Mouse (Mus musculus): ENCODE results near the gene Armh3. TPM values are rescaled to one million over a fixed set of nuclear protein-coding genes. Genes with fewer than 3 reads are reported as not detected.
A peak's percentile ranks its signal among the peaks of the same experiment; 100 is the strongest.

Gene Armh3
- total and polyA plus RNA-seq, 3 experiments: 1.1 to 4.9 (median 1.9) TPM

- Histone ChIP-seq H3K4me2 (ENCODE audit: insufficient read depth, low read depth, poor library complexity, severe bottlenecking) (no peak overlapping the region), H3K27ac (ENCODE audit: insufficient read depth, low read depth) (peak overlapping the region; percentile 37; the same call in 1 of the 2 replicates), H3K9me3 (replicated peaks; ENCODE audit: low read length) (no peaks in the 10 kb centered on the region), H3K4me3 (replicated peaks in 1 of 3; ENCODE audit: low read depth in 2 of 3, low read length in 2 of 3, poor library complexity in 1 of 3) (no peak overlapping the region), H3K4me1 (ENCODE audit: control insufficient read depth in 1 of 2, insufficient read depth in 2 of 2) (peaks cover 7 to 13% of the 10 kb centered on the region in 2 experiments), H3K36me3 (replicated peaks in 1 of 2; ENCODE audit: control insufficient read depth in 1 of 2, insufficient read depth in 1 of 2, low read length in 1 of 2) (peaks cover 0 to 2% of the 10 kb centered on the region in 2 experiments), H3K27me3 (replicated peaks) (no peaks in the 10 kb centered on the region), H3K9ac (ENCODE audit: insufficient read depth, low read depth) (no peak overlapping the region), H3K79me2 (replicated peaks; ENCODE audit: control insufficient read depth, extremely low read depth, insufficient read depth, poor library complexity, severe bottlenecking) (no peaks in the 10 kb centered on the region)
- in situ Hi-C loops (cut with MboI; ENCODE audit: low pct_ligation_motif_present, low pct_unique_long_range_greater_than_20kb, low sequenced_read_pairs): no loop called here
- TF ChIP-seq EP300 (IDR thresholded peaks at IDR 0.05; ENCODE audit: low read length) (no peak), ZMIZ1 (IDR thresholded peaks at IDR 0.05; ENCODE audit: low read depth, low read length) (no peak), TBP (conservative IDR thresholded peaks at IDR 0.05; ENCODE audit: low read depth, low read length) (no peak), MAX (IDR thresholded peaks at IDR 0.05; ENCODE audit: low read length) (no peak), ETS1 (conservative IDR thresholded peaks at IDR 0.05; ENCODE audit: low read depth, low read length) (no peak), SMC3 (IDR thresholded peaks at IDR 0.05; ENCODE audit: low read depth, low read length) (no peak)
- dilution Hi-C loops (cut with MboI; ENCODE audit: extremely low pct_ligation_motif_present, extremely low pct_unique_long_range_greater_than_20kb, low sequenced_read_pairs): no loop called here
- peak; percentile 63 for DNase-seq (ENCODE audit: extremely low read depth)
These were observed 97.5 kb downstream of the Armh3 start for GRCm38 (mm10) chr19:45900836-45901235.

DNA sequence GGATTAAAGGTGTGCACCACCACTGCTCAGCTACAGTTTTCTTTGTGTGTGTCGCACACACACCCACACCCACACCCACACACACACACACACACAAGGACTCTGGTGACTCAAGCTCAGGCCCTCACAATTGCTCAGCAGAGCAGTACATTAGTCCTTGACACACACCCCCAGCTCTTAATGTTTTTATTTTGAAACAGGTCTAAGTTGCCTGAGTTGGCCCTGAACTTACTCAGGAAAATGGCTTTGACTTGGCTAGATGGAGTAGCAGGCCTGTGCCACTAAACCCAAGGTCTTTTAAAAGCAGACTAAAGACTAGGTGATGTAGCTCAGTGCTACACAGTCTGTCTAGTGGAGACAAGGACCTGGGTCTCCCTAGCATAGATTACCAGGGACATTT is 102.6 kb downstream of the Armh3 start:
- H3K4me3 ChIP-seq (replicated peaks in 1 of 3; ENCODE audit: low read depth in 2 of 3, low read length in 2 of 3, poor library complexity in 1 of 3): no peak overlapping the region
- DNase-seq (ENCODE audit: extremely low read depth): no peak
- H3K4me2 ChIP-seq (ENCODE audit: insufficient read depth, low read depth, poor library complexity, severe bottlenecking): no peak overlapping the region
- no peak overlapping the region for H3K27ac ChIP-seq (ENCODE audit: insufficient read depth, low read depth)
- dilution Hi-C loops (cut with MboI; ENCODE audit: extremely low pct_ligation_motif_present, extremely low pct_unique_long_range_greater_than_20kb, low sequenced_read_pairs): no loop called here
- no peak overlapping the region for H3K9ac ChIP-seq (ENCODE audit: insufficient read depth, low read depth)
- H3K27me3 ChIP-seq (replicated peaks): no peaks in the 10 kb centered on the region
- H3K4me1 ChIP-seq (ENCODE audit: control insufficient read depth in 1 of 2, insufficient read depth in 2 of 2): peaks cover 2 to 6% of the 10 kb centered on the region in 2 experiments
- TF ChIP-seq ZNF384 (IDR thresholded peaks at IDR 0.05; ENCODE audit: low read depth, low read length): no peak
- TF ChIP-seq MAZ (IDR thresholded peaks at IDR 0.05; ENCODE audit: low read depth, low read length): no peak
- TF ChIP-seq ZMIZ1 (IDR thresholded peaks at IDR 0.05; ENCODE audit: low read depth, low read length): no peak
- TF ChIP-seq NELFE (IDR thresholded peaks at IDR 0.05; ENCODE audit: low read depth, low read length): no peak
- no peak for TF ChIP-seq TBP (conservative IDR thresholded peaks at IDR 0.05; ENCODE audit: low read depth, low read length)
- no peak for TF ChIP-seq ETS1 (conservative IDR thresholded peaks at IDR 0.05; ENCODE audit: low read depth, low read length)
- TF ChIP-seq MXI1 (IDR thresholded peaks at IDR 0.05; ENCODE audit: low read depth, low read length): no peak
- no peak for TF ChIP-seq CTCF (conservative IDR thresholded peaks at IDR 0.05 in 1 of 2, IDR thresholded peaks at IDR 0.05 in 1 of 2; ENCODE audit: low read depth in 2 of 2, low read length in 2 of 2)
- no peak for TF ChIP-seq USF1 (IDR thresholded peaks at IDR 0.05; ENCODE audit: low read depth, low read length)
- TF ChIP-seq POLR2AphosphoS2 (IDR thresholded peaks at IDR 0.05; ENCODE audit: low read depth, low read length): no peak
- TF ChIP-seq UBTF (IDR thresholded peaks at IDR 0.05; ENCODE audit: low read depth, low read length): no peak
- in situ Hi-C loops (cut with MboI; ENCODE audit: low pct_ligation_motif_present, low pct_unique_long_range_greater_than_20kb, low sequenced_read_pairs): no loop called here
- peaks cover 0 to 2% of the 10 kb centered on the region in 2 experiments for H3K36me3 ChIP-seq (replicated peaks in 1 of 2; ENCODE audit: control insufficient read depth in 1 of 2, insufficient read depth in 1 of 2, low read length in 1 of 2)
- H3K79me2 ChIP-seq (replicated peaks; ENCODE audit: control insufficient read depth, extremely low read depth, insufficient read depth, poor library complexity, severe bottlenecking): no peaks in the 10 kb centered on the region
- no peaks in the 10 kb centered on the region for H3K9me3 ChIP-seq (replicated peaks; ENCODE audit: low read length)

GRCm38 (mm10) chr19:45882056-45882455 is 116.2 kb downstream of the Armh3 start:
- TF ChIP-seq GABPA (IDR thresholded peaks at IDR 0.05; ENCODE audit: insufficient replicate concordance, low read depth, low read length): no peak
- no peak for TF ChIP-seq ZC3H11A (IDR thresholded peaks at IDR 0.05; ENCODE audit: low read depth, low read length)
- no peak for TF ChIP-seq USF1 (IDR thresholded peaks at IDR 0.05; ENCODE audit: low read depth, low read length)
- TF ChIP-seq JUN (IDR thresholded peaks at IDR 0.05; ENCODE audit: insufficient read depth, low read depth, low read length): no peak
- no peak for TF ChIP-seq ZMIZ1 (IDR thresholded peaks at IDR 0.05; ENCODE audit: low read depth, low read length)
- no peak for TF ChIP-seq SMC3 (IDR thresholded peaks at IDR 0.05; ENCODE audit: low read depth, low read length)
- TF ChIP-seq SIN3A (IDR thresholded peaks at IDR 0.05; ENCODE audit: low read length): no peak
- TF ChIP-seq E2F4 (IDR thresholded peaks at IDR 0.05; ENCODE audit: insufficient replicate concordance, low read depth, low read length): no peak
- Histone ChIP-seq H3K9ac (ENCODE audit: insufficient read depth, low read depth) (no peak overlapping the region), H3K4me2 (ENCODE audit: insufficient read depth, low read depth, poor library complexity, severe bottlenecking) (no peak overlapping the region), H3K27ac (ENCODE audit: insufficient read depth, low read depth) (no peak overlapping the region), H3K27me3 (replicated peaks) (no peaks in the 10 kb centered on the region), H3K4me3 (replicated peaks in 1 of 3; ENCODE audit: low read depth in 2 of 3, low read length in 2 of 3, poor library complexity in 1 of 3) (no peak overlapping the region), H3K9me3 (replicated peaks; ENCODE audit: low read length) (no peaks in the 10 kb centered on the region), H3K36me3 (replicated peaks in 1 of 2; ENCODE audit: control insufficient read depth in 1 of 2, insufficient read depth in 1 of 2, low read length in 1 of 2) (peaks cover 2% of the 10 kb centered on the region in 2 experiments), H3K79me2 (replicated peaks; ENCODE audit: control insufficient read depth, extremely low read depth, insufficient read depth, poor library complexity, severe bottlenecking) (no peaks in the 10 kb centered on the region), H3K4me1 (ENCODE audit: control insufficient read depth in 1 of 2, insufficient read depth in 2 of 2) (peaks cover 4 to 17% of the 10 kb centered on the region in 2 experiments; a peak in 3 of 4 replicates)
- peak; percentile 27 for DNase-seq (ENCODE audit: extremely low read depth)
- in situ Hi-C loops (cut with MboI; ENCODE audit: low pct_ligation_motif_present, low pct_unique_long_range_greater_than_20kb, low sequenced_read_pairs) (no loop called here), dilution Hi-C loops (cut with MboI; ENCODE audit: extremely low pct_ligation_motif_present, extremely low pct_unique_long_range_greater_than_20kb, low sequenced_read_pairs) (no loop called here)

Data from CH12.LX (cell line).